Mouse (Mus musculus) mouse trophoblast stem cell (cell line): ENCODE measurements around the gene Slc36a1.

Source experiments
- in situ Hi-C, 2 experiments: fragments of 300-500 bp; cut with MseI, MboI; formaldehyde crosslinking; loops; 2 replicates in 1 of 2; 3 replicates in 1 of 2; pipeline ENCODE4 v1.15.1; 2025

The Slc36a1 gene

DNA sequence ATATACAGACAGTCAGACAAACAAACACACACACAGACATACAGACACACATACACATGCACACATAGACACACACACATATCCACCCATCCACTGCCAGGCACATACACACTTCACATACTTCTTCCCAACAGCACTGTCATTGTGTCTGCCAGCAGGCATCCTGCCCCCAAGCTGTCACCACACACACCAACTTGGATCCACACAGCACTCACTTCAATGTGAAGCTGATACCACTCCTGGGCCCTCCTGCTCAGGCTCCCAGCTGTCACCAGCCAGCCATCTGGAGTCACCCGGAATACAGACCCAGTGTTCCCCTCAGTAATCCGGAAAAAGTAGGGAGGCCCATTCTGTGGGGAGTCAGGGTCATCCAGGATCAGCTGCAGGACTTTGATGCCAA is 61.5 kb downstream of the Slc36a1 start:
- in situ Hi-C loops: no loop called here

DNA sequence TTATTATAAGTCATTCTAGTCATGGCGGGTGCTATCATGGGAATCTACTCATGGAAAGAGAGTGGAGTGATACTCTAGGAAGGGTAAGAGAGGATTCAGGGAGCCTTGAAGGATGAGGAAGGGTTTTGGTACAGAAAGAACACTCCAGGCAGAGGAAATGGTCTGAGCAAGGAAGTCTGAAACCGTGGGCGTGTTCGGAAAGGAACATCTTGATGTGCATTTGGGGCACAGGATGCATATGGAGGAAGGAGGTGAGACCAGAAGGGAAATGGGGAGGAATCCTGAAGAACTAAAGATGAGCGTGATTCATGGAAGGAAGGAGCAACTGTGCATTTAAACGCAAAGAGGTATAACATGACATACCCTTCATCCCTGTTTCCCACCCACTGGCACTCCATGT is 64.4 kb downstream of the Slc36a1 start:
- in situ Hi-C loops: no loop called here

DNA sequence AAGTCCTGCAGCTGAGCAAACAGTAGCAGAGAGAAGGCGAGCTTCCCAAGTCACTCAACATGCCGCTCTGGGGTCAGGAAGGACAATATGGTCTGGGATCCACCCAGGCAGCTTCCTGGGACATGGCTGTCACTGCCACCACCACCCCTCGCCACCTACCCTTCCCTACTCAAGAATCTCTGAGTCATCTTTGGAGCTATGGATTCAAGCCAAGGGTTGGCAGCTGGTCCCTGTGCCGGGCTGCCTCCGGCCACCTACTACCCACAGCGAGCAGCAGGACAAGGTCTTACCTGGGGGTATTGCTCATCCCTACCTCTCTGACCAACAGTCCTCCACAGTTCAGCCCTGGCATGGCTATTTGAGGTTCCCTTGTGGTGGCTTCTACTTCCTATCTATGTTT is 70.6 kb downstream of the Slc36a1 start:
- in situ Hi-C loops: no loop called here
